10 mouse cellular contexts compared by ENCODE assay signal in genomic region chr2:27775625-27776024, GRCm38 (mm10).
DNase-seq lines count a peak whose midpoint lies in the region; ATAC-seq and TF ChIP-seq lines count a peak whose summit lies in the region.
"Had no signal": no experiment of that assay in that cellular context is flagged by ENCODE, and none has a peak within 500 bp of the region (broad histone marks: within the 10 kb centered on the region; RNA-seq: fewer than 3 reads in every experiment).

No protein-coding gene starts in this region.

- H3K27ac ChIP-seq in stomach, postnatal 0 days (replicated peaks) = peak overlapping the region; percentile 93
- H3K27ac ChIP-seq: forebrain, embryonic 13.5 days had no signal

- H3K4me2 ChIP-seq in stomach, postnatal 0 days (replicated peaks; ENCODE audit: low read depth) = no peak overlapping the region
- H3K4me2 ChIP-seq: forebrain, embryonic 13.5 days had no signal

- TF ChIP-seq CTCF in stomach, postnatal 0 days (IDR thresholded peaks at IDR 0.05; ENCODE audit: low read depth) = peak; percentile 66

- H3K9me3 ChIP-seq in stomach, postnatal 0 days (ENCODE audit: control insufficient read depth, low read length) = no peaks in the 10 kb centered on the region
- H3K9me3 ChIP-seq: forebrain, embryonic 13.5 days; megakaryocyte, embryonic 14.5 days had no signal

- no peak for TF ChIP-seq EP300 in stomach, postnatal 0 days (optimal IDR thresholded peaks at IDR 0.05)

- H3K36me3 ChIP-seq in stomach, postnatal 0 days (ENCODE audit: control insufficient read depth, insufficient read depth, low read length) = no peaks in the 10 kb centered on the region

- no peak overlapping the region for H3K4me3 ChIP-seq in stomach, postnatal 0 days (ENCODE audit: low read depth, low read length)
- H3K4me3 ChIP-seq: forebrain, embryonic 13.5 days; megakaryocyte, embryonic 14.5 days had no signal

- no peak overlapping the region for H3K9ac ChIP-seq in stomach, postnatal 0 days (ENCODE audit: low read length)
- H3K9ac ChIP-seq: forebrain, embryonic 13.5 days had no signal

- no peaks in the 10 kb centered on the region; the same call in 1 of the 2 replicates for H3K4me1 ChIP-seq in stomach, postnatal 0 days (replicated peaks; ENCODE audit: control insufficient read depth, insufficient read depth)
- H3K4me1 ChIP-seq: forebrain, embryonic 13.5 days; megakaryocyte, embryonic 14.5 days had no signal

- ATAC-seq in stomach, postnatal 0 days (ENCODE audit: low FRiP score, low TSS enrichment) = peak; percentile 20; the same call in 1 of the 2 replicates
- ATAC-seq: forebrain, embryonic 13.5 days had no signal

- 34% methylated on average over 5 of the region's 5 CpGs for WGBS in stomach, postnatal 0 days

- H3K27me3 ChIP-seq in stomach, postnatal 0 days (ENCODE audit: control insufficient read depth, insufficient read depth, low read length) = no peaks in the 10 kb centered on the region
- H3K27me3 ChIP-seq: forebrain, embryonic 13.5 days had no signal

- peak; percentile 97 for DNase-seq in heart, adult 11 months
- DNase-seq in heart, adult 8-10 months (ENCODE audit: low spot score) = no peak
- peak; percentile 46 for DNase-seq in retina, embryonic 14.5 days (ENCODE audit: low spot score)
- DNase-seq in retina, postnatal 1 day = no peak
- DNase-seq in heart, postnatal 4 days = peak; percentile 67
- no peak for DNase-seq in stomach, postnatal 0 days (ENCODE audit: low spot score)
- DNase-seq in testis, postnatal 14 days (ENCODE audit: low spot score) = no peak
- no peak for DNase-seq in liver

Comparison
In these comparisons a context has a peak if more than half of its experiments do, and no peak if none do; other contexts are left out.
1. DNase-seq: peak in heart, adult 11 months (single experiment), retina, embryonic 14.5 days (single experiment) and heart, postnatal 4 days (single experiment); none in heart, adult 8-10 months (single experiment), retina, postnatal 1 day (single experiment), stomach, postnatal 0 days (single experiment), testis, postnatal 14 days (single experiment) and liver (single experiment).